Mouse (Mus musculus): ENCODE results near the gene 2300002M23Rik.

GRCm38 (mm10) chr17:35544680-35545079 lies 22.6 kb upstream of the 2300002M23Rik start:
- TF ChIP-seq GATA1 (IDR thresholded peaks at IDR 0.05; ENCODE audit: borderline replicate concordance, low read length): no peak
- TF ChIP-seq FLI1 (IDR thresholded peaks at IDR 0.05; ENCODE audit: low read length): no peak
